Mouse (Mus musculus): Measurements from ENCODE around the gene Smg5. TPM values are rescaled to one million over a fixed set of nuclear protein-coding genes. Genes with fewer than 3 reads are reported as not detected.

The Smg5 gene
- polyA plus RNA-seq, 1 experiment from 2014 or later = 50.1 TPM

Other genes with a start within 250 kb of the Smg5 start
- gene Mef2d, start 193.9 kb upstream of the Smg5 start, polyA plus RNA-seq (2015; fragmentation: Nextera tagmentation; extraction: Ambion mirVana) = 40.5 and 44.7 TPM in 2 replicates
- 0.09 and 0.21 TPM in 2 replicates for gene Rhbg, start 81.6 kb upstream of the Smg5 start, polyA plus RNA-seq (2015; fragmentation: Nextera tagmentation; extraction: Ambion mirVana)
- 0.19 TPM in 1 of 2 replicates, not detected in the other for gene Gm38392, start 49.0 kb upstream of the Smg5 start, polyA plus RNA-seq (2015; fragmentation: Nextera tagmentation; extraction: Ambion mirVana)
- gene Tsacc, start 39.3 kb upstream of the Smg5 start, polyA plus RNA-seq (2015; fragmentation: Nextera tagmentation; extraction: Ambion mirVana) = 13.4 and 16.1 TPM in 2 replicates
- gene Cct3, start 39.1 kb upstream of the Smg5 start, polyA plus RNA-seq (2015; fragmentation: Nextera tagmentation; extraction: Ambion mirVana) = 383 and 394 TPM in 2 replicates
- 142 and 149 TPM in 2 replicates for gene Glmp, start 11.2 kb upstream of the Smg5 start, polyA plus RNA-seq (2015; fragmentation: Nextera tagmentation; extraction: Ambion mirVana)
- 1.7 and 2.6 TPM in 2 replicates for gene Tmem79, start 112 bp upstream of the Smg5 start, polyA plus RNA-seq (2015; fragmentation: Nextera tagmentation; extraction: Ambion mirVana)
- 3.2 and 4.2 TPM in 2 replicates for gene Paqr6, start 28.3 kb downstream of the Smg5 start, polyA plus RNA-seq (2015; fragmentation: Nextera tagmentation; extraction: Ambion mirVana)
- gene Bglap3, start 36.5 kb downstream of the Smg5 start, polyA plus RNA-seq (2015; fragmentation: Nextera tagmentation; extraction: Ambion mirVana) = 0.21 TPM in 1 of 2 replicates, not detected in the other
- gene Bglap2, start 42.4 kb downstream of the Smg5 start, polyA plus RNA-seq (2015; fragmentation: Nextera tagmentation; extraction: Ambion mirVana) = not detected in 2 replicates
- gene Bglap, start 48.2 kb downstream of the Smg5 start, polyA plus RNA-seq (2015; fragmentation: Nextera tagmentation; extraction: Ambion mirVana) = not detected in 2 replicates
- 98.2 and 98.4 TPM in 2 replicates for gene Pmf1, start 74.1 kb downstream of the Smg5 start, polyA plus RNA-seq (2015; fragmentation: Nextera tagmentation; extraction: Ambion mirVana)
- 13.3 and 13.7 TPM in 2 replicates for gene Slc25a44, start 88.9 kb downstream of the Smg5 start, polyA plus RNA-seq (2015; fragmentation: Nextera tagmentation; extraction: Ambion mirVana)
- gene Sema4a, start 124.9 kb downstream of the Smg5 start, polyA plus RNA-seq (2015; fragmentation: Nextera tagmentation; extraction: Ambion mirVana) = 3.0 and 3.7 TPM in 2 replicates
- 127 and 129 TPM in 2 replicates for gene Lmna, start 173.7 kb downstream of the Smg5 start, polyA plus RNA-seq (2015; fragmentation: Nextera tagmentation; extraction: Ambion mirVana)
- gene Mex3a, start 196.1 kb downstream of the Smg5 start, polyA plus RNA-seq (2015; fragmentation: Nextera tagmentation; extraction: Ambion mirVana) = 5.3 and 5.7 TPM in 2 replicates
- 2.2 and 5.2 TPM in 2 replicates for gene Rab25, start 212.0 kb downstream of the Smg5 start, polyA plus RNA-seq (2015; fragmentation: Nextera tagmentation; extraction: Ambion mirVana)
- gene Lamtor2, start 216.8 kb downstream of the Smg5 start, polyA plus RNA-seq (2015; fragmentation: Nextera tagmentation; extraction: Ambion mirVana) = 136 and 139 TPM in 2 replicates
- gene Ubqln4, start 217.5 kb downstream of the Smg5 start, polyA plus RNA-seq (2015; fragmentation: Nextera tagmentation; extraction: Ambion mirVana) = 28.8 and 32.0 TPM in 2 replicates
- 136 and 161 TPM in 2 replicates for gene Ssr2, start 239.6 kb downstream of the Smg5 start, polyA plus RNA-seq (2015; fragmentation: Nextera tagmentation; extraction: Ambion mirVana)